Mouse (Mus musculus) layer of hippocampus, postnatal 10 days (tissue): ENCODE results near the gene Wdr76. TPM values are rescaled to one million over a fixed set of nuclear protein-coding genes. Genes with fewer than 3 reads are reported as not detected.
"Not testable (repeated sequence)": the region's sequence is repeated elsewhere in the genome, so short reads cannot be mapped to it uniquely, and the experiment has no call there.

Source experiments
- DNase-seq, 2 experiments: peaks; one replicate each; pipeline ENCODE4 v3.0.0; 2021; ENCODE audit warnings: low spot score in 2 of 2
- total RNA-seq, 2 experiments: library from RNA; stranded (reverse); gene quantifications; 2 replicates each; pipeline ENCODE4 v1.2.3; 2021

The Wdr76 gene
- total RNA-seq, 2 experiments from 2014 or later, result 3.3 to 3.6 TPM

- DNase-seq, result no peak
These were observed 11.6 kb downstream of the Wdr76 start for GRCm38 (mm10) chr2:121518106-121518505.

- DNase-seq, result not testable (repeated sequence)
These were observed 12.2 kb downstream of the Wdr76 start for GRCm38 (mm10) chr2:121518711-121519110.

GRCm38 (mm10) chr2:121522006-121522405, 15.5 kb downstream of the Wdr76 start:
- no peak for DNase-seq

- DNase-seq, result not testable (repeated sequence)
These were observed 16.3 kb downstream of the Wdr76 start for GRCm38 (mm10) chr2:121522830-121523229.

GRCm38 (mm10) chr2:121525056-121525455, 18.5 kb downstream of the Wdr76 start:
- DNase-seq, result no peak

GRCm38 (mm10) chr2:121544829-121545228, 38.3 kb downstream of the Wdr76 start:
- DNase-seq, result no peak

GRCm38 (mm10) chr2:121549630-121550029, 43.1 kb downstream of the Wdr76 start:
- DNase-seq, result no peak

GRCm38 (mm10) chr2:121551271-121551670, 44.7 kb downstream of the Wdr76 start:
- no peak for DNase-seq

- no peak for DNase-seq
These were observed 56.6 kb downstream of the Wdr76 start for GRCm38 (mm10) chr2:121563117-121563516.

- DNase-seq, result no peak
These were observed 59.4 kb downstream of the Wdr76 start for GRCm38 (mm10) chr2:121565911-121566310.

- DNase-seq, result no peak
These were observed 63.5 kb downstream of the Wdr76 start for GRCm38 (mm10) chr2:121570049-121570448.

- DNase-seq, result peak in 1 of 2 experiments; percentile 25
These were observed 64.6 kb downstream of the Wdr76 start for GRCm38 (mm10) chr2:121570999-121571655.

- DNase-seq, result peak; percentile 90 to 93
These were observed 65.3 kb downstream of the Wdr76 start for GRCm38 (mm10) chr2:121571780-121572179.

- no peak for DNase-seq
These were observed 67.6 kb downstream of the Wdr76 start for GRCm38 (mm10) chr2:121574066-121574630.

- no peak for DNase-seq
These were observed 69.2 kb downstream of the Wdr76 start for GRCm38 (mm10) chr2:121575741-121576201.

- no peak for DNase-seq
These were observed 76.4 kb downstream of the Wdr76 start for GRCm38 (mm10) chr2:121582809-121583376.

- no peak for DNase-seq
These were observed 77.1 kb downstream of the Wdr76 start for GRCm38 (mm10) chr2:121583468-121584116.

GRCm38 (mm10) chr2:121584705-121585104, 78.2 kb downstream of the Wdr76 start:
- no peak for DNase-seq

GRCm38 (mm10) chr2:121587523-121588308, 81.2 kb downstream of the Wdr76 start:
- DNase-seq, result no peak

- DNase-seq, result peak in 1 of 2 experiments; percentile 31
These were observed 81.8 kb downstream of the Wdr76 start for GRCm38 (mm10) chr2:121588309-121588694.

- DNase-seq, result no peak
These were observed 87.6 kb downstream of the Wdr76 start for GRCm38 (mm10) chr2:121594131-121594530.
